Mouse (Mus musculus) limb, embryonic 10.5 days (tissue): Measurements from ENCODE around the gene Nfix. TPM values are rescaled to one million over a fixed set of nuclear protein-coding genes. Genes with fewer than 3 reads are reported as not detected.

Experiments
- DNase-seq: peaks from one replicate; pipeline ENCODE4 v3.0.0-alpha.2; 2017; ENCODE audit warnings: low spot score
- H3K27ac ChIP-seq: fragments of 300-500 bp; sonication (generic); 2 replicates; pipeline ENCODE4 v1.5.1; 2016; ENCODE audit warnings: mild to moderate bottlenecking
- H3K27me3 ChIP-seq: fragments of 300-500 bp; sonication (generic); 2 replicates; pipeline ENCODE4 v1.6.1; 2016; ENCODE audit warnings: low read depth, mild to moderate bottlenecking; ENCODE audit not compliant: poor library complexity, severe bottlenecking
- H3K36me3 ChIP-seq: fragments of 300-500 bp; sonication (generic); 2 replicates; pipeline ENCODE4 v1.6.1; 2016; ENCODE audit warnings: mild to moderate bottlenecking, moderate library complexity
- H3K4me1 ChIP-seq: fragments of 300-500 bp; sonication (generic); 2 replicates; pipeline ENCODE4 v1.6.1; 2016
- H3K4me3 ChIP-seq: fragments of 300-500 bp; sonication (generic); 2 replicates; pipeline ENCODE4 v1.5.1; 2016; ENCODE audit warnings: mild to moderate bottlenecking, moderate library complexity
- H3K9me3 ChIP-seq: fragments of 300-500 bp; sonication (generic); replicated peaks from 2 replicates; pipeline ENCODE4 v1.6.1; 2016; ENCODE audit warnings: mild to moderate bottlenecking
- WGBS: fragments of 180-500 bp; shearing (Covaris S2); methylation state at CpG from one replicate; pipeline ENCODE4 v1.1.7; 2016; 5-methylcytosine and 5-hydroxymethylcytosine counted together
- polyA plus RNA-seq: library from polyadenylated mRNA; unstranded; fragments of >200 nt; fragmentation: Nextera tagmentation; extraction: Ambion mirVana; gene quantifications from 2 replicates; pipeline ENCODE4 v1.2.1, GENCODE M21; 2016

Nfix gene
- polyA plus RNA-seq, 1 experiment from 2014 or later = 2.1 TPM

DNA sequence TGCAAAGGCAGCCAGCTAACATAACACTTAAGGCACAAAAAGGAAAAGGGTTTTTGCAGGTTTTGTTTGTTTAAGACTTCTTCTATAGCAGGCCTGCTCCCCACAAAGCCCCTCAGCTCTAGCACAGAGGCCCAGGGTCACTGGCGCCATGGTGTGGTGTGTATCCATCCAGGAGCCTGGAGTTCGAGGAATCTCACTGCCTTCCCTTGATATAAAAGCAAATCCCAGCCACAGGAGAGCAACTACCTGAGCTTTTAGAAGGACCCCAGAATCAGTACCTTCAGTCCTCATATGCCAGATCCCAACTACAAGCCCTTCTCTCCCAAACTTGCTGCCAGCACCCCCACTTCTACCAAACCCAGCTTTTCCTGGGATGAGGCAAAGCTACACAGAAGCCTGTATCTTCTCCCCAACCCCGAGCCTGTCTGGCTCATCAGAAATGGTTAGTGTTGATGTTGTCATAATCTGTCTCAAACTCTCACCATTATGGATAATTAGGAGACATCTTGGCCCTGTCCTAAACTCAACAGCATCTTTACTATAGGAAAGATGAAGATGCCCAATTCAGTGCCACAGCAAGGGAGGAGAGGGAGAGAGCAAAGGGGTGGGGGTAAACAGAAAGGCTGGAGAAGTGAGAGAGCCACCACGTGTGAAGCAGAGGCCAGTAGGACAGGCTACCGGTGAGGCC, 29.0 kb downstream of the Nfix start:
- H3K27ac ChIP-seq = no peak overlapping the region
- H3K27me3 ChIP-seq = peaks cover 100% of the 10 kb centered on the region
- 18% methylated on average over 5 of the region's 5 CpGs for WGBS
- H3K9me3 ChIP-seq = no peaks in the 10 kb centered on the region
- no peak for DNase-seq
- H3K4me3 ChIP-seq = no peak overlapping the region
- no peaks in the 10 kb centered on the region for H3K36me3 ChIP-seq
- H3K4me1 ChIP-seq = peaks cover 59% of the 10 kb centered on the region

DNA sequence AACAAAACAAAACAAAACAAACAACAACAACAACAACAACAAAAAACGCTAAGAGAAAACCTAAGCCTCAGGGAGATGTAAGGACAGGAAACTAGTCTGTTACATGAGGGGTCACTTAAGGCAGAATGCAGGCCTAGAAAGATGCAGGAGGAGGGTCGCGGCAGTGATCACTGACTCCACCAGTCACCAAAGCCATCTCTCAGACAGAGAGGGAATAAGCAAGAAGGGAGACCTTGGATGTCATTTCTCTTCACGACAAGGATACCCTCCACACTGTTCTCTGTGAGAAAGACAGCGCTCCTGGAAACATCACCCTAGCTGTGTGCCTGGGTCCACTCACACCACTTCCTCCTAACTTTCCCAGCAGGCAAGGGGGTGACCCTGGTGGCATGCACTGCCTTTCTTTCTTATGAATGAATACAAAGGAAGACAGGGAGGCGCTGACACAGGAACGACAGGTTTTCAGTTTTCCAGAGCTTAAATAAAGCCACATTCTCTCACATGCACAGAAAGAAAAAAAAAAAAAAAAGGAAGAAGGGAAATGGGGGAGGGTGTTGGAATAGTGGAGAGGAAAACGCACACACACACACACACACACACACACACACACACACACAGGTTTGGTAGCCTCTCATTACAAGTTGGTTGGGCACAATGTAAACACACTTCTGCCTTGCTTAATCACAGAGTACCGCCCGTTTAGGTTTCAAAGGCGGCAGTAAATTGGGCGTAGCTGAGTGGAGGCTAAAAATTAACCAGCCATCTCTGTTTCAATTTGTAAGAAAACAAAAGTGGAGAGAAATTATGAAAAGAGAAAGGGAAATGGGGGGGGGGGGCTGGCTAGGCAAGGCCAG, 29.8 kb downstream of the Nfix start:
- no peaks in the 10 kb centered on the region for H3K36me3 ChIP-seq

DNA sequence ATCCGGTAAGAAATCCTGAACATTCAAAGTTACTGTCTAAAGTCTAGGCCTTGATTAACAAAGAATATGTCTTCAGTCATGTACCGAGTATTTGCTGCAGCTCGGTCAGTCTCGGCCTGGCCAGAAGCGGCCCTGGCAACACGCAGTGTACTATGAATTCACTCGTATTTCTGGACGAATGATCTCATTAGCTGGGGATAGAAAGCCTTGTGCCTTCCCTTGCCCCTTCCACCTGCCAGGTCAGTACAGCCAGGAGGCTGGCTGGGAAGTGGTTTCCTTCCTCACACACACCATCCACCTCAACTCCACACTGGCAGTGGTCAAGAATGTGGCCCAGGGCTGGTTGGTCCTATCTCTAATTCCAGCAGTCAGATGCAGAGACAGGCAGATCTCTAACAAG, 30.8 kb downstream of the Nfix start:
- no peaks in the 10 kb centered on the region for H3K36me3 ChIP-seq
- H3K4me1 ChIP-seq = peaks cover 59% of the 10 kb centered on the region
- H3K9me3 ChIP-seq = no peaks in the 10 kb centered on the region
- no peak overlapping the region for H3K4me3 ChIP-seq
- WGBS = 88% methylated on average over 8 of the region's 8 CpGs
- peaks cover 100% of the 10 kb centered on the region for H3K27me3 ChIP-seq
- no peak for DNase-seq
- no peak overlapping the region for H3K27ac ChIP-seq

More for the DNA sequence above, 29.8 kb downstream of the Nfix start:
- Histone ChIP-seq H3K27me3 (peaks cover 100% of the 10 kb centered on the region), H3K9me3 (no peaks in the 10 kb centered on the region), H3K27ac (no peak overlapping the region), H3K4me3 (no peak overlapping the region), H3K4me1 (peaks cover 64% of the 10 kb centered on the region)
- 23% methylated on average over 12 of the region's 12 CpGs for WGBS
- no peak for DNase-seq

DNA sequence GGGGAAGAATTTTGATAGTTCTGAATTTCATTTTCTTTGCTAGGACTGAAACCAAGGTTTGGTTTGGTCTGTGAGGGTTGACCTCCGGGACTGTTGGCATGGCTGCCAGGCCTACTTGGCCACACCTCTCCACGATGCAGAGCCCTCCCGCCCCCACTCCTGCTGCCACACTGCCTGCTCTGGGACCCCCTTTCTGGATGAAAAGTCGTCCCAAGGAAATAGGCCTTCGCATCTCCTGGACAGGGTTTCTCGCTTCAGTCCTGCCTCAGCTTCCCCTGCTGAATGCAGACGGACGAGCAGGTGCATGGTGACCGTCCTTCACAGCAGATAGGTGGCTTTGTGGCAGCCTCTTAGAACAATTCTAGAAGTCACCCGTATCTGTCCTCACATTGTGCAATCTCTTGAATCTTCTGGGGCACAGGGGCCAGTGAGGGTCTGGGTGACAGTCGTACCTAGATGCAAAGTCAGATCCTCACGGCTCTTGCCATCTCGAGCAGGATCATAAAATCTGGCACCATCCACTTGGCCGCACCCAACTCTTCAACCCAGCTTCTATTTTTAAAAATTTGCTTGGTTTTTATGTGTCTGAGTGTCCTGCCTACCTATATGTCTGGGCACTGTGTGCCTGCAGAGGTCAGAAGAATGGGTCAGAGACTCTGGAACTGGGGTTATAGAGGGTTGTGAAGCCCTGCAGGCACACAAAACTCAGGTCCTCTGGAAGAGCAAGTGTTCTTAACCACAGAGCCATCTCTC, 31.6 kb downstream of the Nfix start:
- Histone ChIP-seq H3K9me3 (no peaks in the 10 kb centered on the region), H3K36me3 (no peaks in the 10 kb centered on the region), H3K4me3 (no peak overlapping the region), H3K4me1 (peaks cover 51% of the 10 kb centered on the region), H3K27ac (no peak overlapping the region), H3K27me3 (peaks cover 100% of the 10 kb centered on the region)
- 84% methylated on average over 14 of the region's 14 CpGs for WGBS
- no peak for DNase-seq

DNA sequence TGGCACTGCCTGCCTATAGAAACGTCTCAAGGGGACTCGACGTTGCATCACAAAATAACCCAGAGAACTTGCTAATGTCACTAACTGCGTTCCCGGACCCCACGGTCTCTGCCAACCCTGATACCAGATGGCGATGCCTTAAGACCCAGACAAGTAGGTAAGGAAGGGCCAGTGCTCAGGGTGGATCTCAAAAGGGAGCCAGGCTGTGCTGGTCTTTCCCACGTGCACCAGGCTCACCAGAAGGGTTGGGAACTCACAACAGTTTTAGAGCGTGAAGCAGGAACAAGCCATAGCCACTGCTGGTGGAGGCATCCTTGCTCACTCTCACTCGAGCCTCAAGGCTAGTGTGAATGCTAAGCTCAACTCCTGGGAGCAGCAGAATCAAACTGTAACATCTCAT, 32.9 kb downstream of the Nfix start:
- Histone ChIP-seq H3K27ac (no peak overlapping the region), H3K36me3 (no peaks in the 10 kb centered on the region), H3K9me3 (no peaks in the 10 kb centered on the region), H3K4me3 (no peak overlapping the region), H3K27me3 (peaks cover 100% of the 10 kb centered on the region), H3K4me1 (peaks cover 39% of the 10 kb centered on the region)
- 78% methylated on average over 10 of the region's 10 CpGs for WGBS
- no peak for DNase-seq

DNA sequence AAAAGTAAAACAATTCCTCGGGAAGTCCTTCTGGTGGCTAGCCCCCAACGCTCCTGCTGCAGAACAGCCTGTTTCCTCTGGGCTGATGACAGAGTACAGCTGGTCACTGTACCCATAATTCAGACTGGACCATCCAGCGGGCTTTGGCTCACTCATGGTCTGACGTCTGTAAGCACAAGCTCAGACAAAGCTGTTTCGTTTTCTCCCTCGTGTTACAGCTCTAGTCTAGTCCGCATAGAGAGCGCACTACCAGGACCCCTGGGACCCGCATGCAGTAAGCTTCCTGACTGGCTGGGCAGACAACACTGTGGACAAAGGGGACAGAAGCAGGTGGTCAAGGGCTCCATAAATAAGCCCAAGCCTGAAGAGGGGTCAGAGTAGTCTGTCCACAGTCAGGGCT, 33.7 kb downstream of the Nfix start:
- Histone ChIP-seq H3K4me1 (peaks cover 31% of the 10 kb centered on the region; the same call in 1 of the 2 replicates), H3K9me3 (no peaks in the 10 kb centered on the region), H3K27ac (peak overlapping the region; percentile 4; the same call in 1 of the 2 replicates), H3K4me3 (no peak overlapping the region), H3K27me3 (peaks cover 100% of the 10 kb centered on the region), H3K36me3 (no peaks in the 10 kb centered on the region)
- DNase-seq = no peak
- WGBS = 75% methylated on average over 9 of the region's 9 CpGs

DNA sequence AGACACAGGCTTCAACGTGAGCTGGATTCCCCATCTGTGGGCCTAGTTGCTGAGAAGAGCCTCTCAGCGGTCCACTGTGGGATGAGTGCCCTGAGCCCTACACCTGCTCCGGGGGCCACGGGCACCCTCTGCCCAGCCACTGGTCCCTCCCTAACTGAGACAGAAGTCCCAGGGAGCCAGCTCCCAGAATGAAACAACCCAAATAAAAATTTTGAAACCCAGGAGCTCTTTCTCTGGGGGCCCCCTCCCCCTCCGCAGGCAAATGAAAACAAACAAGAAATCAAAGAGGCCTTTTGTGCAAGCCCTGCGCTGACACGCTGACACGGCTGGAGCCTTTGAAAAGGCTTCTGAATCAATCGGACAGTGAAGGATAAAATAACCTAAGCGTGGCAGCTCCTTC, 34.5 kb downstream of the Nfix start:
- no peak for DNase-seq

DNA sequence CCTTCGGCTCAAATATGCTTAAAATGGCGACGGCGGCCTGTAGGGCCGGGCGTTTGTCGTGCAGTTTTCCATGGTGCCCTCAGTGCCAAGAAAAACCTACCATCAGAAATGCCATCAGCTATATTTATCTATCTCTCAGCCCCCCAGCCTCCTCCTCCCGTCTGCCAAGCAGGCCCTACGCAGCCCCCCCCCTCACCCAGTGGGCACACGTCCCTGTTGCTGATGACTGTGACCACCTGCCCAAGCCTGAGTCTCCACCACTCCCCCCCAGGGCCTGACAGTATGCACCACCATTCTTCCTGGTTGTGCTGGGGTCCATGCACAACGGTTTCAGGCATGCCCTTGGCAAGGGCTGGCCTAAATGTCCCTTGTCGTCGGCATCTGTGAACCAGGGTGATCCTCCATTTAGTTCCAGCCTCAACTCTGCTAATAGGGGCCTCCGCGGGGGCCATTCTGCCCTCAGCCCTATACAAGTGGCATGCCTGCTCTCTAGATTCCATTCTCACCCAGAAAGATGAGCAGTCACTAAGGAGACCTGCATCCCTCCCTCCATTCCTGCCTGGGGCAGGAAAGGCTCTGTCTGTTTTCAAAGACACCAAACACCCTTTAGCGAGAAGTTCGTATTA, 35.2 kb downstream of the Nfix start:
- Histone ChIP-seq H3K4me3 (no peak overlapping the region), H3K36me3 (no peaks in the 10 kb centered on the region)

More for the DNA sequence above, 34.5 kb downstream of the Nfix start:
- peaks cover 30% of the 10 kb centered on the region for H3K4me1 ChIP-seq
- H3K36me3 ChIP-seq = no peaks in the 10 kb centered on the region
- 28% methylated on average over 10 of the region's 10 CpGs for WGBS
- H3K27me3 ChIP-seq = peaks cover 100% of the 10 kb centered on the region
- peak overlapping the region; percentile 21; the same call in 1 of the 2 replicates for H3K27ac ChIP-seq
- no peaks in the 10 kb centered on the region for H3K9me3 ChIP-seq
- no peak overlapping the region for H3K4me3 ChIP-seq

DNA sequence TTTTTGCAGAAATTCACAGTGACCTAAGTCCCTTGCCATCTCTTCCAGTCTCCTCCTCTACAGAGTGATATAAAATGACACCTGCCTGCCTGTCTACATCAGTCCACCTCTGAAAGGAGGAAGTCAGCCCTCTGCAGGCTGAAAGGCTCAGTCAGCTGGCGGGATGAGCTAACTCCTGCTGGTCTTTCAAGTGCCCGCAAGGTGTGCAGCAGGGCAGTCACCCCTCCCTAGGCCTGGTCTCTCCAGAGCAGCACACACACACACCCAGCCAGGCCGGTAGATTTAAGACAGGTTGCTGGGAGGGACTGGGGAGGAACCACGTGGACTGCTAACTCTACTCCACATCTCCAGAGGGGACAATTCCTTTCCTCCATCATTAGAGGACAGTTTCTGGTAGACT, 36.0 kb downstream of the Nfix start:
- Histone ChIP-seq H3K36me3 (no peaks in the 10 kb centered on the region), H3K4me3 (no peak overlapping the region), H3K9me3 (no peaks in the 10 kb centered on the region), H3K27me3 (peaks cover 99% of the 10 kb centered on the region), H3K4me1 (peaks cover 28% of the 10 kb centered on the region), H3K27ac (no peak overlapping the region)
- WGBS = 59% methylated on average over 4 of the region's 4 CpGs
- DNase-seq = no peak

More for the DNA sequence above, 35.2 kb downstream of the Nfix start:
- Histone ChIP-seq H3K27me3 (peaks cover 99% of the 10 kb centered on the region), H3K9me3 (no peaks in the 10 kb centered on the region), H3K4me1 (peaks cover 28% of the 10 kb centered on the region), H3K27ac (0 out of 2 replicates have a peak overlapping the region, but pooled peaks have one; percentile 21)
- no peak for DNase-seq
- 82% methylated on average over 17 of the region's 17 CpGs for WGBS

DNA sequence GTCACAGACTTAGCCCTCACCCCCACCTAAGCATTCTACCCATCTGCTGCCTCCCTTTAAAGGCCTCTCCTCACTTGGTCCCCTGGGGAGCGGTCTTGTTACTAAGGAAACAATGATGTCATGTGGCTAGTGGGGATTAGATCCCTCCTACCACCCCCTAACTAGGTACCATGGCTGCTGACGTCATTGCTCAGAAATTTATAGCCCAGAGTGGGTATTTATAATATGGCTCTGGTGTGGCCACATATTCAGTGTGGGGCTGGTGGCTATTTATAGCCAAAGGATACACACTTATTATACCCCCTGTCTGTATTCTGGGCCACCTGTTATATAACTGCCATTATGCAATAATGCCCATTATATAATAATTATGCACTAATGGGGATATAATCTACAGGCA, 39.2 kb downstream of the Nfix start:
- Histone ChIP-seq H3K9me3 (no peaks in the 10 kb centered on the region), H3K4me3 (no peak overlapping the region), H3K36me3 (no peaks in the 10 kb centered on the region), H3K27me3 (peaks cover 99% of the 10 kb centered on the region), H3K27ac (no peak overlapping the region), H3K4me1 (peaks cover 31% of the 10 kb centered on the region)
- DNase-seq = no peak
- 47% methylated on average over 2 of the region's 2 CpGs for WGBS

DNA sequence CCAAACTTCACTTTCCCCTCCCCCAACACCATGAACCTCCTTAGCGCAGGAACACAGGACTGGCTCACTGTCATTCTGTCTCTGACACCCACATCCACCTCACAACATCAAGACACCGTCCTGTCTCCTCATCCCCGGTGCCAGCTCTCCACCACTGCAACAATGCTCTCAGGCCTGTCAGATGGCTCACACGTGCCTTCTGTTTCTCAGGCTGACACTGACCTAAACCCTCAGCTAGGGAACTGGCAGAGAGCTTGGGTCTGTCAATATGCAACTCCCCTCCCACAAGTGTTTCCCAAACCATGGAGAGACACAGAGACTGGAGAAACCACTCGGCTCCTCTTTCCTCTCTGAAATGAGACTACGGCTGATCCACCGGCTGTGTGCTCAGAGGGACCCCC, 39.7 kb downstream of the Nfix start:
- no peaks in the 10 kb centered on the region for H3K9me3 ChIP-seq
- H3K4me3 ChIP-seq = no peak overlapping the region
- H3K36me3 ChIP-seq = no peaks in the 10 kb centered on the region
- 42% methylated on average over 7 of the region's 7 CpGs for WGBS
- H3K4me1 ChIP-seq = peaks cover 26% of the 10 kb centered on the region
- H3K27me3 ChIP-seq = peaks cover 99% of the 10 kb centered on the region
- DNase-seq = no peak
- H3K27ac ChIP-seq = no peak overlapping the region

DNA sequence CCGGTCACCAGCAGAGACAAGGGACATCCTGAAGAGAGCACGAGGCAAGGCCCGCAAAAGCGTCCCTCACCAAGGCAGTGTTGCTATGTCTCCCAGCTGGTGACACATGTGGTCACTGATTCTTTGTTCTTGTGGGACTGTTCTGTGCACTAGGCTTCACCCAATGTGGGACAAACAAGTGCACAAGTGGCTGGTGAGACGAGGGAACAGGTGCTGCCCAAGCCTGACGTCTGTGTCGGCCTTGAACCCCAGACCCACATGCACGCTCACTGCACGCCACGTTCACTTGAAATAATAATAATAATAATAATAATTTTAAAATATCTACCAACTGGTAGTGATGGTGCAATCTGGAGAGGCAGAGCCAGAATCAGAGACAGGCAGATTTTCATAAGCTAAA, 40.4 kb downstream of the Nfix start:
- H3K4me1 ChIP-seq = peaks cover 20% of the 10 kb centered on the region
- no peak for DNase-seq
- H3K4me3 ChIP-seq = no peak overlapping the region
- no peaks in the 10 kb centered on the region for H3K9me3 ChIP-seq
- no peaks in the 10 kb centered on the region for H3K36me3 ChIP-seq
- WGBS = 87% methylated on average over 10 of the region's 10 CpGs
- H3K27ac ChIP-seq = no peak overlapping the region
- H3K27me3 ChIP-seq = peaks cover 99% of the 10 kb centered on the region
